Mouse (Mus musculus) heart, adult 2 months (tissue): Measurements from ENCODE around the gene Ccnl2.

Source experiments
- CTCF ChIP-seq: fragments of 200-600 bp; IDR thresholded peaks from 2 replicates; pipeline ENCODE4 v1.8.1; 2022; ENCODE audit warnings: antibody characterized with exemption, mild to moderate bottlenecking, moderate library complexity
- POLR2A ChIP-seq: fragments of 200-500 bp; IDR thresholded peaks from 2 replicates; pipeline ENCODE4 v1.6.1; 2011; ENCODE audit warnings: mild to moderate bottlenecking, low read depth, low read length, control low read depth; ENCODE audit not compliant: insufficient read depth

DNA sequence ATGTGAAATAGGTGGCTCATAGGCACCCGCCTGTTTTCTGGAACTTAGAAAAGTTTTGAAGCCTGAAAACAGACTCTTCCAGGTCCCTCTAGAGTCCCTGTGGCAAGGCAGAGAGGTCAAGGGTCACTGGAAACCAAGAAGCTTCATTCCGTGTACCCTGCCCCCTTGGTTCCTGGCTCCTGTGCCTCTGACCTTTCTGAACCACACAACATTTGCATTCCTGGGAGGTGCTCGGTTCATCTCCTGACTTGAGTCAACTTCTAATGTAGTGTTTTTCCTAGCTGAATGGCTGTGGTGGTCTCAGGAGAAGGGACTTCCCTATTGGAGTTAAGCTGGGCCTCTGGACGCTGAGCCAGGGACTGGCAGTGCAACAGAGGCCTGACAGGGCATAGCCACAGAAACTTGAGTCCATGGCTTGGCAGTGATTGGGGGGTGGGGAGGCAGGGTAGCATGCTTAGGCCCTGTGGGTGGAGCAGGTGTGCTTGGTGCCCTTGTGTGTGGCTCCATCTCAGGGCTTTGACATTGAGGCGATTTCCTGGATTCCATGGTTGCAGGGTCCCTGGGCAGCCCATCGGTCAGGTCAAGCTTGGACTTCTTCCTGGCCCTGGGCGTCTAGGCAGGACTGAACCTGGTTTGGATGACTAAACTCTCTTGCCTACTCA is 36.3 kb downstream of the Ccnl2 start:
- TF ChIP-seq CTCF (no peak), POLR2A (no peak)
